Mouse (Mus musculus) olfactory bulb, adult 2 months (tissue): Measurements from ENCODE around the gene Ccndbp1.

Source experiments
- CTCF ChIP-seq: fragments of 200-500 bp; IDR thresholded peaks from 2 replicates; pipeline ENCODE4 v1.5.1; 2012; ENCODE audit warnings: low read depth, mild to moderate bottlenecking, low read length, moderate library complexity; ENCODE audit not compliant: insufficient read depth
- POLR2A ChIP-seq: fragments of 200-500 bp; IDR thresholded peaks from 2 replicates; pipeline ENCODE4 v1.6.1; 2012; ENCODE audit warnings: mild to moderate bottlenecking, low read depth, low read length, moderate library complexity; ENCODE audit not compliant: insufficient read depth

GRCm38 (mm10) chr2:121016226-121016625, 8.0 kb downstream of the Ccndbp1 start:
- TF ChIP-seq CTCF (no peak), POLR2A (no peak)
